Mouse (Mus musculus) stomach, postnatal 0 days (tissue): ENCODE data around the gene Pcdh17. TPM values are rescaled to one million over a fixed set of nuclear protein-coding genes. Genes with fewer than 3 reads are reported as not detected.

Source experiments
- ATAC-seq: fragments of 200-750 bp; cut with Nextera tagmentation; 2 replicates; pipeline ENCODE4 v1.8.0; 2017; ENCODE audit not compliant: low FRiP score, low TSS enrichment
- DNase-seq: peaks from one replicate; pipeline ENCODE4 v3.0.0-alpha.2; 2016; ENCODE audit warnings: low spot score
- H3K27ac ChIP-seq: fragments of 300-500 bp; sonication (generic); replicated peaks from 2 replicates; pipeline ENCODE4 v1.5.1; 2014; ENCODE audit warnings: mild to moderate bottlenecking, control low read depth
- H3K27me3 ChIP-seq: fragments of 300-500 bp; sonication (generic); 2 replicates; pipeline ENCODE4 v1.6.1; 2014; ENCODE audit warnings: low read length; ENCODE audit not compliant: control insufficient read depth, insufficient read depth
- H3K36me3 ChIP-seq: fragments of 300-500 bp; sonication (generic); 2 replicates; pipeline ENCODE4 v1.6.1; 2014; ENCODE audit warnings: low read length, mixed read lengths; ENCODE audit not compliant: control insufficient read depth, insufficient read depth
- H3K4me1 ChIP-seq: fragments of 300-500 bp; sonication (generic); replicated peaks from 2 replicates; pipeline ENCODE4 v1.6.1; 2014; ENCODE audit warnings: antibody characterized with exemption; ENCODE audit not compliant: control insufficient read depth, insufficient read depth
- H3K4me2 ChIP-seq: fragments of 300-500 bp; sonication (generic); replicated peaks from 2 replicates; pipeline ENCODE4 v1.6.1; 2014; ENCODE audit warnings: low read depth, mild to moderate bottlenecking, control low read depth, moderate library complexity
- H3K4me3 ChIP-seq: fragments of 300-500 bp; sonication (generic); 2 replicates; pipeline ENCODE4 v1.5.1; 2014; ENCODE audit warnings: low read depth, low read length, control low read depth
- H3K9ac ChIP-seq: fragments of 300-500 bp; sonication (generic); 2 replicates; pipeline ENCODE4 v1.6.1; 2014; ENCODE audit warnings: mild to moderate bottlenecking, low read length, control low read depth, mixed read lengths
- H3K9me3 ChIP-seq: fragments of 300-500 bp; sonication (generic); 2 replicates; pipeline ENCODE4 v1.6.1; 2016; ENCODE audit warnings: low read length; ENCODE audit not compliant: control insufficient read depth
- CTCF ChIP-seq: IDR thresholded peaks from 2 replicates; pipeline ENCODE4 v1.5.1; 2016; ENCODE audit warnings: antibody characterized with exemption, low read depth, mild to moderate bottlenecking, moderate library complexity
- EP300 ChIP-seq: optimal IDR thresholded peaks from 2 replicates; pipeline ENCODE3; 2016; ENCODE audit warnings: antibody characterized with exemption
- WGBS: fragments of 180-500 bp; shearing (Covaris S2); extraction: QIAGEN DNeasy Blood & Tissue Kit; methylation state at CpG from one replicate; pipeline ENCODE4 v1.1.7; 2014; 5-methylcytosine and 5-hydroxymethylcytosine counted together
- polyA plus RNA-seq: library from polyadenylated mRNA; unstranded; fragments of >200 nt; fragmentation: Nextera tagmentation; extraction: Ambion mirVana; gene quantifications from 2 replicates; pipeline ENCODE4 v1.2.1, GENCODE M21; 2015

Pcdh17 gene
- polyA plus RNA-seq, 1 experiment from 2014 or later = 2.5 TPM

GRCm38 (mm10) chr14:84442528-84443287 lies 655 bp upstream of the Pcdh17 start:
- TF ChIP-seq EP300 = no peak
- TF ChIP-seq CTCF = no peak
- Histone ChIP-seq H3K27me3 (peaks cover 16% of the 10 kb centered on the region; the same call in 1 of the 2 replicates), H3K36me3 (no peaks in the 10 kb centered on the region), H3K9ac (peak overlapping the region; percentile 45; the same call in 1 of the 2 replicates), H3K27ac (peak overlapping the region; percentile 35; the same call in 1 of the 2 replicates), H3K4me3 (peak overlapping the region; percentile 50), H3K4me1 (0 out of 2 replicates have a peak, but pooled peaks cover 2% of the 10 kb centered on the region), H3K4me2 (peak overlapping the region; percentile 80), H3K9me3 (no peaks in the 10 kb centered on the region)
- no peak for DNase-seq
- WGBS = under 1% methylated on average over 25 of the region's 30 CpGs
- ATAC-seq = peak; percentile 60

DNA sequence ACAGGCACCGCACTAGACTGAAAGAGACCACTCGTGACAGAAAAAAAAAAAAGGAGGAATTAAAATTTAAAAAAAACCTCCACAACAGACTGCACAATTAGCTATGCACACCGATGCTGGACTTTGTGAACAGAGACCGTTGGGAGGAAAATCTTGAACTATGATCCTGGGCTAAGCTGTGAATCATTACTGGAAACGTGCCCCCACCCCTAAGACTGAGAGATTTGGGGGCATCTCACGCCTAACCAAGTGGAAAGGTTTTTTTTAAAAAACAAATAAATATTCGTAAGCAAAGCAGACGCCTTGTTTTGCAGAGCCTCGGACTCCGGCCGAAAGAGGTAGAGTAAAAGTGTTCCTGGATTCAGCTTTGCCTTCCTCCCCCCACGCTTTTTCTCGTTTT lies 398 bp downstream of the Pcdh17 start:
- TF ChIP-seq CTCF (no peak), EP300 (no peak)
- Histone ChIP-seq H3K36me3 (no peaks in the 10 kb centered on the region), H3K9me3 (no peaks in the 10 kb centered on the region), H3K4me2 (peak overlapping the region; percentile 80), H3K27ac (no peak overlapping the region), H3K9ac (0 out of 2 replicates have a peak overlapping the region, but pooled peaks have one; percentile 23), H3K27me3 (peaks cover 16% of the 10 kb centered on the region; the same call in 1 of the 2 replicates), H3K4me1 (0 out of 2 replicates have a peak, but pooled peaks cover 2% of the 10 kb centered on the region), H3K4me3 (peak overlapping the region; percentile 50)
- no peak for DNase-seq
- no peak for ATAC-seq
- 3% methylated on average over 13 of the region's 13 CpGs for WGBS

DNA sequence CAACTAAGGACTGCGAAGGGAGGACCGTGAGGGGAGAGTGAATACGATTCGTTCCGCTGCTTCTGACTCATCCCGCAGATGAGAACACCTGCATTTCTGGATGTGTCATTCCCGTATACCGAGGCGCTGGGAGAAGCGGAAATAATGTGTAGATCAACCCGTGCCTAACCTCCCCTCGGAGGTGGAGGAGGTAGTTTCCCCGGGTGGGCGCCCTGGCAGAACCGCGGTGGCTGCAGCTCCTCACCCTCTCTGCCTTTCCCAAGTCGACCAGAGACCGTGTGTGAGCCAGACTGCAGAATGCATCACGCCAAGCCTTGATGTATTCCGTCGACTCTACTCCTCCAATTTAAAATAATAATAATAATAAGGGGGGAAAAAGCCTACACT lies 906 bp downstream of the Pcdh17 start:
- WGBS = under 1% methylated on average over 21 of the region's 21 CpGs

GRCm38 (mm10) chr14:84444663-84445502 lies 1.5 kb downstream of the Pcdh17 start:
- H3K9ac ChIP-seq = no peak overlapping the region
- DNase-seq = peak; percentile 14
- TF ChIP-seq EP300 (no peak), CTCF (no peak)
- no peaks in the 10 kb centered on the region for H3K9me3 ChIP-seq
- 0 out of 2 replicates have a peak, but pooled peaks cover 2% of the 10 kb centered on the region for H3K4me1 ChIP-seq
- under 1% methylated on average over 21 of the region's 21 CpGs for WGBS
- H3K27ac ChIP-seq = no peak overlapping the region
- H3K4me3 ChIP-seq = peak overlapping the region; percentile 50
- no peaks in the 10 kb centered on the region for H3K36me3 ChIP-seq
- ATAC-seq = no peak
- peak overlapping the region; percentile 80 for H3K4me2 ChIP-seq
- H3K27me3 ChIP-seq = peaks cover 16% of the 10 kb centered on the region; the same call in 1 of the 2 replicates

More for the DNA sequence above, 906 bp downstream of the Pcdh17 start:
- no peaks in the 10 kb centered on the region for H3K36me3 ChIP-seq
- 0 out of 2 replicates have a peak, but pooled peaks cover 2% of the 10 kb centered on the region for H3K4me1 ChIP-seq
- ATAC-seq (no peak), DNase-seq (peak; percentile 27)
- peaks cover 16% of the 10 kb centered on the region; the same call in 1 of the 2 replicates for H3K27me3 ChIP-seq
- H3K9me3 ChIP-seq = no peaks in the 10 kb centered on the region
- peak overlapping the region; percentile 50 for H3K4me3 ChIP-seq
- H3K4me2 ChIP-seq = peak overlapping the region; percentile 80
- TF ChIP-seq EP300 (no peak), CTCF (no peak)
- no peak overlapping the region for H3K9ac ChIP-seq
- H3K27ac ChIP-seq = no peak overlapping the region

DNA sequence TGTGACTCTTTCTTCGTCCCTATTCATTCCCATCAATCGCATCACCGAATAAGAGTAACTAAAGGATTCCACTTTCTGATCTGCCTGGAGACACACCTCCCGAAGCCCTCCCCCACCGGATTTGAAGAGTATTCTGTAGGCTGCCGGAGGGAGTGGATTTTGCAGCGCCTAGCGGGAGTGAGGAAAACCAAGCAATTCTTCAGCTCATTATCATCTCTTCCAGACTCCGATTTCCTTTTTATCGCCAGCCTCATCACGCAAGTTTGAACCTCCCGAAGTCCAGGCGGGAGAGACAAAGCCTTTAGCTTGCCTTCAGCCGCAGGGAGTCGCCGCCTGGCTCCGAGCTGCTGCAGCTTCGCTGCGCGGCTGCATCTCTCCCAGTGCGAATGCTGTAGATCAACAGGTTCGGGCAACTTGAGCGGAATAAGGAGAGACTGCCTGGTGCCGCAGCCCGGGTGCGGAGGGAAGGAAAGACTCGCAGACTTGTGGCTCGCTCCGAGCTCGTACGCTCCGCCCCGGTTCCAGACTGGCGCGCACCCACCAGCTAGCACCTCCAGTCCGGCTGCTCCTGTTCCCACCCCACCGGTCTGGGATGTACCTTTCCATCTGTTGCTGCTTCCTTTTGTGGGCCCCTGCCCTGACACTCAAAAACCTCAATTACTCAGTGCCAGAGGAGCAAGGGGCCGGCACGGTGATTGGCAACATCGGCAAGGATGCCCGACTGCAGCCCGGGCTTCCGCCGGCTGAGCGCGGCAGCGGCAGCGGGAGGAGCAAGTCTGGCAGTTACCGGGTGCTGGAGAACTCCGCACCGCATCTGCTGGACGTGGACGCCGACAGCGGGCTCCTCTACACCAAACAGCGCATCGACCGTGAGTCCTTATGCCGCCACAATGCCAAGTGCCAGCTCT lies 2.4 kb downstream of the Pcdh17 start:
- WGBS = 1% methylated on average over 59 of the region's 59 CpGs
- H3K36me3 ChIP-seq = no peaks in the 10 kb centered on the region
- H3K9me3 ChIP-seq = no peaks in the 10 kb centered on the region
- H3K4me3 ChIP-seq = peak overlapping the region; percentile 50
- ATAC-seq (no peak), DNase-seq (peak; percentile 25)
- peak overlapping the region; percentile 80 for H3K4me2 ChIP-seq
- peaks cover 16% of the 10 kb centered on the region; the same call in 1 of the 2 replicates for H3K27me3 ChIP-seq
- no peak overlapping the region for H3K27ac ChIP-seq
- H3K9ac ChIP-seq = 0 out of 2 replicates have a peak overlapping the region, but pooled peaks have one; percentile 18
- TF ChIP-seq EP300 (no peak), CTCF (no peak)
- 0 out of 2 replicates have a peak, but pooled peaks cover 2% of the 10 kb centered on the region for H3K4me1 ChIP-seq
